Mouse (Mus musculus) neural tube, embryonic 10.5 days (tissue): ENCODE data around the gene Dip2b.

ENCODE experiments used
- DNase-seq: peaks from one replicate; pipeline ENCODE4 v3.0.0-alpha.2; 2017; ENCODE audit warnings: low spot score; ENCODE audit errors: extremely low spot score

Gene Dip2b

GRCm38 (mm10) chr15:100177575-100177974 is 139.1 kb downstream of the Dip2b start:
- no peak for DNase-seq

- no peak for DNase-seq
Measured at GRCm38 (mm10) chr15:100178487-100178886, 140.0 kb downstream of the Dip2b start.

GRCm38 (mm10) chr15:100179685-100180084 is 141.2 kb downstream of the Dip2b start:
- DNase-seq: no peak

- DNase-seq: no peak
Measured at GRCm38 (mm10) chr15:100180221-100180620, 141.8 kb downstream of the Dip2b start.

GRCm38 (mm10) chr15:100181841-100182240 is 143.4 kb downstream of the Dip2b start:
- no peak for DNase-seq

GRCm38 (mm10) chr15:100182526-100183280 is 144.2 kb downstream of the Dip2b start:
- no peak for DNase-seq

GRCm38 (mm10) chr15:100183510-100183909 is 145.0 kb downstream of the Dip2b start:
- no peak for DNase-seq

- no peak for DNase-seq
Measured at GRCm38 (mm10) chr15:100184821-100185496, 146.5 kb downstream of the Dip2b start.

- no peak for DNase-seq
Measured at GRCm38 (mm10) chr15:100186234-100186633, 147.8 kb downstream of the Dip2b start.

- no peak for DNase-seq
Measured at GRCm38 (mm10) chr15:100186882-100187672, 148.6 kb downstream of the Dip2b start.

- no peak for DNase-seq
Measured at GRCm38 (mm10) chr15:100188542-100188941, 150.1 kb downstream of the Dip2b start.

GRCm38 (mm10) chr15:100188962-100189404 is 150.5 kb downstream of the Dip2b start:
- DNase-seq: no peak

GRCm38 (mm10) chr15:100190083-100190482 is 151.6 kb downstream of the Dip2b start:
- no peak for DNase-seq

- DNase-seq: no peak
Measured at GRCm38 (mm10) chr15:100198983-100199745, 160.7 kb downstream of the Dip2b start.

- no peak for DNase-seq
Measured at GRCm38 (mm10) chr15:100199790-100200189, 161.3 kb downstream of the Dip2b start.

GRCm38 (mm10) chr15:100201806-100202205 is 163.3 kb downstream of the Dip2b start:
- DNase-seq: no peak

- DNase-seq: no peak
Measured at GRCm38 (mm10) chr15:100202431-100203015, 164.1 kb downstream of the Dip2b start.

GRCm38 (mm10) chr15:100204574-100204973 is 166.1 kb downstream of the Dip2b start:
- no peak for DNase-seq

GRCm38 (mm10) chr15:100210013-100210412 is 171.5 kb downstream of the Dip2b start:
- no peak for DNase-seq

GRCm38 (mm10) chr15:100213339-100213738 is 174.9 kb downstream of the Dip2b start:
- DNase-seq: no peak

GRCm38 (mm10) chr15:100215092-100215491 is 176.6 kb downstream of the Dip2b start:
- no peak for DNase-seq
